Mouse (Mus musculus) thymus, postnatal 0 days (tissue): ENCODE measurements around the gene Cope. TPM values are rescaled to one million over a fixed set of nuclear protein-coding genes. Genes with fewer than 3 reads are reported as not detected.

Source experiments
- DNase-seq: peaks from one replicate; pipeline ENCODE4 v3.0.0-alpha.2; 2015; ENCODE audit warnings: low spot score
- polyA plus RNA-seq: library from polyadenylated mRNA; unstranded; fragments of >200 nt; fragmentation: Nextera tagmentation; extraction: Ambion mirVana; gene quantifications from 2 replicates; pipeline ENCODE4 v1.2.1, GENCODE M21; 2015

Cope gene
- polyA plus RNA-seq, 1 experiment from 2014 or later: 316 TPM

DNA sequence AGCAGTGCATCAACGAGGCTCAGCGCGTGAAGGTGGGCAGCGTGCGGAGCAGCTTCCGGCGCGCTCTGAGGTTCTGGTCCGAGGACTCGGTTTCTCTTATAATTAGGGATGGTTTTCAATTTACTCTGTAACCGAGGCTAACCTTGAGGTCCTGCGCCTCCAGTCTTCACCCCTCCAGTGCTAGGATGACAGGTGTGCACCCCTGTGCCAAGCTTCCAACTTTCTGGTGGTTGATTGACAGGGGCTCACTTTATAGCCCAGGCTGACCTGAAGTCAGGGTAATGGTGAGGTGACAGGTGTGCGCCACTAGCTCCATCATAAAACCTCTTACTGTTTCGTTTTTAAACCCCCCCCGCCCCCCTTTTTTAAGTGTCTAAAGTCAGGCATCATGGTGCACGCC, 583 bp downstream of the Cope start:
- no peak for DNase-seq

DNA sequence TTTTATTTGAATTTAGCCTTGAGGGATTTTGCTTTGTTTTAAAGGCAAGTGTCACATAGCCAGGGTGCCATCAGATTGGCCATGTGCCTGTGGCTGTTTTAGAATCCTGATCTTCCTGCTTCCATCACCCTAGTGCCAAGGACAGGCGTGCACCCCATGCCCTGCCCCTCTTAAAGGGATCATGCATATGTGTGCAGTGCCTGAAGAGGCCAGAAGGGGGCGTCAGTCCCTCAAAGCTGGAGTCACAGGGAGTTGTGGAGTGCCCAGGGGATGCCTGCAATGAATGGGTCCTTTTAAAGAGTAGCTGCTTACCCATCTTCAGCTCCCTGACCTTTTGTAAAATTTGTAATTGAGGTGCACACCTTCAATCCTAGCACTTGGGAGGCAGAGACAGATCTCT, 7.0 kb downstream of the Cope start:
- peak; percentile 35 for DNase-seq

- no peak for DNase-seq
Observed at GRCm38 (mm10) chr8:70313399-70313798, 11.1 kb downstream of the Cope start.

- DNase-seq: peak; percentile 64
Observed at GRCm38 (mm10) chr8:70315624-70316510, 13.5 kb downstream of the Cope start, which contains the start of gene Cers1. Gene Cers1, plus strand, starts transcription at chr8:70315775.

DNA sequence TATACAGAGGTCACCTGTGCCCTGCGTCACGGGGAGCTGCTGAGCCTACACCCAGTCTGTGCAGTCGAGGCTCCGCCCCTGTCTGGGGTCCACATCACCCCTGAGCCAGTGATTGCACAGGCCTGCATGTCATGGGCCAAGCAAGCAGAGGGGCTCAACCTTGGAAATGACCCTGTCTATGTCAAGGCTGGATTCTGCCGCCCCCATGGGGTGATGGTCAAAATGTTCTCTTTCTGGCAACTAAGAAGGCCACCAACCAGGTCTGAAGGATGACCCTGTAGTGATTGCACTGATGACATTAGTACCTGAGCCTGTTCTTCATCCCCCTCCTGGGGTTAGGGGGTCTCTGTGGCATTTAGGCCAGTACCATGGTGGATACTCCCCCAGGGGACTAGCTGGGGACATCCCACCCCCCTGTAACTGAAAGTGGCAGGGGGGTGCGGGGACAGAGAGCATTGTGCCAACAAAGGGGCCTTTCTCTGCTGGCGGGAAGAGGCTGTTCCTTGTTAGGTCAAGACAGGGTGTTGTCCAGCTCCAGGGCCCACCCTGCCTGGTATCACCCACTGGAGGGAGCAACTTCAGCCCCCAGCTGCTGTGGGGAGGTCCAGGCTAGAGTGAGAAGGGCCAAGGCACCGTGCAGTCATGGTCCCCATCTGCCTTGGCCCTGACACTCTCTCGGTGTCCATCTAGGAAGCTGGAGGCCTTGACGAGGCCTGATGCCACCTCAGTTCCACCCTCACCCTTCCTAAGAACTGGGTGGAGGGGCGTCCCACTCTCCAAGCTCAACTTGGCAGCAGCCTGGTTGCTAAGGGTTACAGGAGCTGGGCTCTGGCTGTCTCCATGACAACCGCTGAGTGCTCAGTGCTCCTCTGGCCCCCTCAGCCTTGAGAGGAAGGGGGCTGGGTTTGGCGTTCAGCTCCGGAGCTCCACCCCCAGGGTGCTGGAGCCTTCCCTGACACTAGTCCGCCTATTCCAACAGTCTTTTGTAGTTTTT, 14.5 kb downstream of the Cope start:
- DNase-seq: peak; percentile 25

GRCm38 (mm10) chr8:70317872-70318271, 15.6 kb downstream of the Cope start:
- DNase-seq: no peak

- DNase-seq: no peak
Observed at GRCm38 (mm10) chr8:70323716-70324115, 21.4 kb downstream of the Cope start.

DNA sequence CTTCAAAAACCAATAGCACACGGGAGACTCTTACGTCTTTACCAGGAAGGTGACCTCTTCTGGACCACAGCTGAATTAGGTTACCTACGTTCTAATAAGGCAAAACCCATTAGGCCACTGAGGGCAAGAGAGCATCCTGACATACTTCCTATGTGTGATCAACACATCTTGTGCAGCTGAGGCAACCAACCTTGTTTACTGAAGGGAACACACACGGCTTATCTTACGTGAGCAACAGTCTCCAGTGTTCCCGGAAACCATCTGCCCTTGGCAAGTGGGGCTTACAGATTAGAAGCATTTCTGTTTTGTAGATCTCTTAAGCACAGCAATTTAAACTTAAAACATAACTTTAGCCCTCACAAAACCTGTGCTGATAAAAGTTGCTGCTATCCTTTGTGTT, 25.2 kb downstream of the Cope start:
- DNase-seq: no peak

- no peak for DNase-seq
Observed at GRCm38 (mm10) chr8:70329124-70329834, 27.0 kb downstream of the Cope start, which contains the start of gene Gdf1. Gene Gdf1, plus strand, starts transcription at chr8:70329817.

- DNase-seq: no peak
Observed at GRCm38 (mm10) chr8:70329835-70330740, 27.8 kb downstream of the Cope start.

GRCm38 (mm10) chr8:70330741-70331364, 28.5 kb downstream of the Cope start:
- DNase-seq: no peak

GRCm38 (mm10) chr8:70331526-70331925, 29.2 kb downstream of the Cope start:
- DNase-seq: no peak

- no peak for DNase-seq
Observed at GRCm38 (mm10) chr8:70332070-70332877, 30.0 kb downstream of the Cope start.

GRCm38 (mm10) chr8:70332878-70333202, 30.5 kb downstream of the Cope start:
- no peak for DNase-seq

DNA sequence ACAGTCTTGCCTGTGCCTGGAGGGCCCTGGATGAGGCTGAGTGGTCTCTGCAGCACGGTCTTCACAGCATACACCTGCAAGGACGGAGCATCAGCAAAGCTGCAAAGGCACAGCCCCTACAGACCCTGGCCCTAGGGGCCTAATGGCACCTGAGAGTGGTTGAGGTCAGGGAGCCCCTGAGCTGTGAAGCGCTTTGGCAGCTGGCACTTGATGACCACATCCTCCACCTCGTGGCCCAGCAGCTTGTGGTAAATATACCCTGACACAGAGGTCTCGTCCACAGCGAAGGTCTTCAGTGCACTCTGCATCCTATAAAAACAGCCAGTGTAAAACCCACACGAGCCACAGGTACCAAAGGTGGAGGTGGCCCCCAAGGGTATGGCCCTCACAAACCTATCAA, 36.6 kb downstream of the Cope start:
- DNase-seq: no peak

- no peak for DNase-seq
Observed at GRCm38 (mm10) chr8:70340659-70341058, 38.3 kb downstream of the Cope start.

DNA sequence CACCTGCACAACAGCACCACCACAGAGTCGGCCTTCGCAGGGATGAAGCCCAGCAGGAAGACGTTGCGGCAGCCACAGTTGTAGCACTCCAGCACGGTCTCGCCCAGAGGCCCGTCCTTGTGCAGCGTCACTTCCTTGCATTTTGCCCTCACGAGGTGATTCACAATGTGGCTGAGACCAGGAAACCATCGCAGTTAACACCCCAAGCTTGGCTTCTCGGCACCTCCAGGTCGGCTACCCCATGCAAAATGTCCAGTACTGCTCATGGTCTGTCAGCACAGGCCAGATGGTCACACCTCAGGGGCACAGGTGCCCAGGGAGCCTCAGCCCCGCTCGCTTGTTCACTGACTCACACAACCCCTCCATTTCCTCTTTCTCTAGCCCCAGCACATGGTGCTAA, 39.7 kb downstream of the Cope start:
- DNase-seq: no peak

GRCm38 (mm10) chr8:70343076-70343475, 40.8 kb downstream of the Cope start:
- DNase-seq: no peak

GRCm38 (mm10) chr8:70343696-70344095, 41.4 kb downstream of the Cope start:
- DNase-seq: peak; percentile 40
